Comparison of ENCODE assay signal across 13 mouse cellular contexts in the genomic region with DNA sequence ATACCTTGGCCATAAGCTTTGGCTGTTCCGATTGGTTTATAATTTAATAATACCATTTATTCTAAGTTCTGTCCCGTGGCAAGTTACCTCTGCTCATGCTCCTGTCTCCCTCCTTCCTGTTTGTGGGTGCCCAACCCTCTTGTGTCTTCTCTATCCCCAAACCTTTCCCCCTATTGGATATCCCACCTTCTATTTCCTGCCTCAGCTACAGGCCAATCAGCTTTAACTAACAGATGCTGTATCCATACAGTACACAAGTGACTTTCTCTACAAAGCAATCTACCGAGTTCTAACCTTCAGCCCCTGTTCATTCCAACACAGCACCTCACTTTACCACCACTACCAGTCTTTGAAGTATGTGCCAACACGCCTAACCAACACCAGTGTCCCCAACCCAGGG. TPM values are rescaled to one million over a fixed set of nuclear protein-coding genes. Genes with fewer than 3 reads are reported as not detected.
DNase-seq lines count a peak whose midpoint lies in the region; ATAC-seq and TF ChIP-seq lines count a peak whose summit lies in the region.
"Had no signal": no experiment of that assay in that cellular context is flagged by ENCODE, and none has a peak within 500 bp of the region (broad histone marks: within the 10 kb centered on the region; RNA-seq: fewer than 3 reads in every experiment).

No protein-coding gene starts in this region.

- no peak for TF ChIP-seq CTCF in intestine, postnatal 0 days (IDR thresholded peaks at IDR 0.05; ENCODE audit: low read depth)
- TF ChIP-seq CTCF in testis, adult 2 months (IDR thresholded peaks at IDR 0.05; ENCODE audit: control insufficient read depth, insufficient read depth, insufficient replicate concordance, low read depth, low read length): no peak

- peak overlapping the region; percentile 5; the same call in 1 of the 2 replicates for H3K4me2 ChIP-seq in intestine, embryonic 15.5 days (replicated peaks)
- no peak overlapping the region for H3K4me2 ChIP-seq in intestine, postnatal 0 days (replicated peaks; ENCODE audit: low read depth)
- H3K4me2 ChIP-seq: hindbrain, embryonic 15.5 days had no signal

- H3K9ac ChIP-seq in intestine, embryonic 15.5 days: no peak overlapping the region
- H3K9ac ChIP-seq in intestine, postnatal 0 days (ENCODE audit: low read depth, low read length): no peak overlapping the region
- H3K9ac ChIP-seq: hindbrain, embryonic 15.5 days had no signal

- peaks cover 39% of the 10 kb centered on the region for H3K36me3 ChIP-seq in intestine, embryonic 15.5 days
- peaks cover 52% of the 10 kb centered on the region for H3K36me3 ChIP-seq in intestine, postnatal 0 days (ENCODE audit: control insufficient read depth, insufficient read depth)
- H3K36me3 ChIP-seq in testis, adult 2 months (ENCODE audit: control insufficient read depth, insufficient read depth, low read length): peaks cover 12% of the 10 kb centered on the region
- peaks cover 67% of the 10 kb centered on the region for H3K36me3 ChIP-seq in limb, embryonic 10.5 days

- 82% methylated on average over 4 of the region's 4 CpGs for WGBS in intestine, embryonic 15.5 days
- WGBS in intestine, postnatal 0 days: 68% methylated on average over 4 of the region's 4 CpGs
- 91% methylated on average over 4 of the region's 4 CpGs for WGBS in limb, embryonic 10.5 days

- no peak for DNase-seq in testis, postnatal 14 days (ENCODE audit: low spot score)
- no peak for DNase-seq in limb, embryonic 10.5 days (ENCODE audit: low spot score)
- DNase-seq in embryo, embryonic 10.5 days (ENCODE audit: low spot score): no peak
- no peak for DNase-seq in embryo, embryonic 10 days (ENCODE audit: low spot score)
- DNase-seq: adrenal gland, postnatal 14 days; cerebellum, postnatal 36 days had no signal

- no peaks in the 10 kb centered on the region for H3K27me3 ChIP-seq in intestine, embryonic 15.5 days (replicated peaks)
- no peaks in the 10 kb centered on the region for H3K27me3 ChIP-seq in intestine, postnatal 0 days (replicated peaks; ENCODE audit: control insufficient read depth, insufficient read depth, low read length)
- H3K27me3 ChIP-seq in testis, adult 2 months (ENCODE audit: control insufficient read depth, insufficient read depth, low read length): no peaks in the 10 kb centered on the region
- no peaks in the 10 kb centered on the region for H3K27me3 ChIP-seq in limb, embryonic 10.5 days (ENCODE audit: low read depth, poor library complexity, severe bottlenecking)
- H3K27me3 ChIP-seq: hindbrain, embryonic 15.5 days had no signal

- no peak overlapping the region for H3K4me3 ChIP-seq in intestine, embryonic 15.5 days (replicated peaks)
- no peak overlapping the region for H3K4me3 ChIP-seq in intestine, postnatal 0 days (ENCODE audit: low read depth, low read length)
- peak overlapping the region; percentile 30 for H3K4me3 ChIP-seq in testis, adult 2 months (ENCODE audit: control insufficient read depth, low read depth, low read length)
- 0 out of 2 replicates have a peak overlapping the region, but pooled peaks have one; percentile 2 for H3K4me3 ChIP-seq in limb, embryonic 10.5 days
- H3K4me3 ChIP-seq: hindbrain, embryonic 15.5 days had no signal

- ATAC-seq in intestine, embryonic 15.5 days: no peak
- ATAC-seq in intestine, postnatal 0 days: no peak

- TF ChIP-seq POLR2A in testis, adult 2 months (IDR thresholded peaks at IDR 0.05; ENCODE audit: control insufficient read depth, low read depth, low read length): no peak

- no peaks in the 10 kb centered on the region for H3K9me3 ChIP-seq in intestine, embryonic 15.5 days
- H3K9me3 ChIP-seq in intestine, postnatal 0 days (ENCODE audit: control insufficient read depth): no peaks in the 10 kb centered on the region
- H3K9me3 ChIP-seq in limb, embryonic 10.5 days (replicated peaks): no peaks in the 10 kb centered on the region
- H3K9me3 ChIP-seq: hindbrain, embryonic 15.5 days had no signal

- peaks cover 8% of the 10 kb centered on the region for H3K4me1 ChIP-seq in intestine, embryonic 15.5 days (replicated peaks)
- H3K4me1 ChIP-seq in intestine, postnatal 0 days (replicated peaks; ENCODE audit: control insufficient read depth, insufficient read depth, low read length): no peaks in the 10 kb centered on the region
- peaks cover 6% of the 10 kb centered on the region; the same call in 1 of the 2 replicates for H3K4me1 ChIP-seq in testis, adult 2 months (ENCODE audit: control insufficient read depth, insufficient read depth, low read length)
- H3K4me1 ChIP-seq in limb, embryonic 10.5 days: peaks cover 26% of the 10 kb centered on the region

- no peak overlapping the region for H3K27ac ChIP-seq in intestine, embryonic 15.5 days
- no peak overlapping the region for H3K27ac ChIP-seq in intestine, postnatal 0 days (ENCODE audit: low read depth, low read length)
- H3K27ac ChIP-seq in testis, adult 2 months (ENCODE audit: control insufficient read depth, insufficient read depth, low read depth, low read length): no peak overlapping the region
- no peak overlapping the region for H3K27ac ChIP-seq in limb, embryonic 10.5 days
- H3K27ac ChIP-seq: hindbrain, embryonic 15.5 days had no signal

RNA-seq across cellular contexts. Expression of gene Tardbp, which starts 3.2 kb away (rescaled TPM):
- polyA plus RNA-seq in intestine, embryonic 15.5 days (2015; fragmentation: Nextera tagmentation; extraction: Ambion mirVana): 272 and 318 TPM in 2 replicates
- polyA plus RNA-seq in intestine, postnatal 0 days (2015; fragmentation: Nextera tagmentation; extraction: Ambion mirVana): 113 and 124 TPM in 2 replicates
- polyA plus RNA-seq in testis, adult 2 months (2012; rRNA removed): 107 and 149 TPM in 2 replicates
- polyA plus RNA-seq in limb, embryonic 10.5 days (2016; fragmentation: Nextera tagmentation; extraction: Ambion mirVana): 446 and 455 TPM in 2 replicates

RNA-seq across cellular contexts. Expression of gene Gm572, which starts 19.5 kb away (rescaled TPM):
- not detected in 2 replicates for polyA plus RNA-seq in intestine, embryonic 15.5 days (2015; fragmentation: Nextera tagmentation; extraction: Ambion mirVana)
- polyA plus RNA-seq in intestine, postnatal 0 days (2015; fragmentation: Nextera tagmentation; extraction: Ambion mirVana): not detected in 2 replicates
- polyA plus RNA-seq in testis, adult 2 months (2012; rRNA removed): 0.10 and 0.17 TPM in 2 replicates
- not detected in 2 replicates for polyA plus RNA-seq in limb, embryonic 10.5 days (2016; fragmentation: Nextera tagmentation; extraction: Ambion mirVana)
- polyA plus RNA-seq: hindbrain, embryonic 15.5 days; kidney, embryonic 14.5 days; liver, adult 2 months had no signal

RNA-seq across cellular contexts. Expression of gene Masp2, which starts 21.3 kb away (rescaled TPM):
- polyA plus RNA-seq in intestine, embryonic 15.5 days (2015; fragmentation: Nextera tagmentation; extraction: Ambion mirVana): 0.33 and 0.95 TPM in 2 replicates
- polyA plus RNA-seq in intestine, postnatal 0 days (2015; fragmentation: Nextera tagmentation; extraction: Ambion mirVana): not detected in 2 replicates
- 0.25 TPM in 1 of 2 replicates, not detected in the other for polyA plus RNA-seq in testis, adult 2 months (2012; rRNA removed)
- 0.33 and 0.51 TPM in 2 replicates for polyA plus RNA-seq in limb, embryonic 10.5 days (2016; fragmentation: Nextera tagmentation; extraction: Ambion mirVana)
- polyA plus RNA-seq: heart, embryonic 14.5 days; kidney, embryonic 14.5 days had no signal

RNA-seq across cellular contexts. Expression of gene Srm, which starts 32.3 kb away (rescaled TPM):
- 207 and 224 TPM in 2 replicates for polyA plus RNA-seq in intestine, embryonic 15.5 days (2015; fragmentation: Nextera tagmentation; extraction: Ambion mirVana)
- 49.3 and 50.5 TPM in 2 replicates for polyA plus RNA-seq in intestine, postnatal 0 days (2015; fragmentation: Nextera tagmentation; extraction: Ambion mirVana)
- polyA plus RNA-seq in testis, adult 2 months (2012; rRNA removed): 11.1 and 12.0 TPM in 2 replicates
- polyA plus RNA-seq in limb, embryonic 10.5 days (2016; fragmentation: Nextera tagmentation; extraction: Ambion mirVana): 249 and 363 TPM in 2 replicates

Comparison
In these comparisons a context has a peak if more than half of its experiments do, and no peak if none do; other contexts are left out.
1. H3K4me3 ChIP-seq: peak in testis, adult 2 months (single experiment) and limb, embryonic 10.5 days (single experiment); none in intestine, embryonic 15.5 days (single experiment) and intestine, postnatal 0 days (single experiment).